Mouse (Mus musculus) lung, embryonic 15.5 days (tissue): ENCODE data around the gene Runx2. TPM values are rescaled to one million over a fixed set of nuclear protein-coding genes. Genes with fewer than 3 reads are reported as not detected.

Source experiments
- ATAC-seq: fragments of 200-750 bp; cut with Nextera tagmentation; 2 replicates; pipeline ENCODE4 v1.8.0; 2017; ENCODE audit warnings: moderate number of reproducible peaks, borderline replicate concordance; ENCODE audit not compliant: low FRiP score, low TSS enrichment; ENCODE audit errors: extremely low read depth
- H3K27ac ChIP-seq: fragments of 300-500 bp; sonication (generic); 2 replicates; pipeline ENCODE4 v1.5.1; 2015; ENCODE audit warnings: moderate library complexity, mild to moderate bottlenecking, inconsistent platforms
- H3K27me3 ChIP-seq: fragments of 300-500 bp; sonication (generic); 2 replicates; pipeline ENCODE4 v1.6.1; 2015; ENCODE audit warnings: inconsistent platforms
- H3K36me3 ChIP-seq: fragments of 300-500 bp; sonication (generic); 2 replicates; pipeline ENCODE4 v1.6.1; 2015; ENCODE audit warnings: inconsistent platforms
- H3K4me1 ChIP-seq: fragments of 300-500 bp; sonication (generic); 2 replicates; pipeline ENCODE4 v1.6.1; 2015; ENCODE audit warnings: inconsistent platforms
- H3K4me2 ChIP-seq: fragments of 300-500 bp; sonication (generic); 2 replicates; pipeline ENCODE4 v1.6.1; 2015; ENCODE audit warnings: inconsistent platforms, mild to moderate bottlenecking, moderate library complexity
- H3K4me3 ChIP-seq: fragments of 300-500 bp; sonication (generic); 2 replicates; pipeline ENCODE4 v1.5.1; 2015; ENCODE audit warnings: mild to moderate bottlenecking, inconsistent platforms
- H3K9ac ChIP-seq: fragments of 300-500 bp; sonication (generic); 2 replicates; pipeline ENCODE4 v1.6.1; 2015; ENCODE audit warnings: inconsistent platforms
- H3K9me3 ChIP-seq: fragments of 300-500 bp; sonication (generic); 2 replicates; pipeline ENCODE4 v1.6.1; 2016; ENCODE audit warnings: inconsistent platforms
- WGBS: fragments of 180-500 bp; shearing (Covaris S2); methylation state at CpG from one replicate; pipeline ENCODE4 v1.1.7; 2015; 5-methylcytosine and 5-hydroxymethylcytosine counted together
- polyA plus RNA-seq: library from polyadenylated mRNA; unstranded; fragments of >200 nt; fragmentation: Nextera tagmentation; extraction: Ambion mirVana; gene quantifications from 2 replicates; pipeline ENCODE4 v1.2.1, GENCODE M21; 2015

Runx2 gene
- polyA plus RNA-seq, 1 experiment from 2014 or later: 0.80 TPM

DNA sequence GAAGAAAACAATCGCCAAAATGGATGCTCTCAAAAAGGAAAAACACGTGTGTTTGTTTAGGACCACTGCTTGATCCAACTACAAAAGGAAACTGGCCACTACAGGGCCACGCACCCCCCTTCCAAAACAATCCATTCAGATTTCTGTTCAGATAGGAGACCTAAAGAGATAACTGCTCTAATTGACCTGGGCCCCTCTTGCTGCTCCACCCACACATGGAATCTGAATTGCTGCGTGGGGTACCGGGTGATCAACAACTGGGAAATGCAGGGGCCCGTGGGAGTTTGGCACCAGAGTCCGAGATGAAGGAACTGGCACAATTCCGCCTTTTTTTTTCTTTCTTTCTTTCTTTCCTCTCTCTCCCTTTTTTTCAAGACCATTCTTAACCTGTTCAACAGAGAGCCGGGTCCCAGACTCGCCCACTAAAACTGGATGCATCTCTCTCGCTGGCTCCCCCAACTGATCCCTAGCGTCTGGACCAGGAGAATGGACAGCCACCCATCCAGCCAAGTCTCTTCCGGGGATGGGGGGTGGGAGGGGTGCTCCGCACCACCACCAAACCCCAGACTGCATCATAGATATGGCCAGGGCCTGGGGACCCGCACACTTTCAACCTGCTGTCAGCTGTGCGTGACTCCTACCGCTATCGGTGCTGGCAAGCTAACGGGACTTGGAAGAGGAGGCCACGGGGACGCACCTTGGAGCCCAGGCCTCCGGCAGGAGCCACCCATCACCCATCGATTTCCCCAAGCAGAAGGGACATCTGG, 80.9 kb downstream of the Runx2 start:
- Histone ChIP-seq H3K4me1 (peaks cover 38% of the 10 kb centered on the region), H3K27me3 (peaks cover 71% of the 10 kb centered on the region)
- ATAC-seq: no peak

DNA sequence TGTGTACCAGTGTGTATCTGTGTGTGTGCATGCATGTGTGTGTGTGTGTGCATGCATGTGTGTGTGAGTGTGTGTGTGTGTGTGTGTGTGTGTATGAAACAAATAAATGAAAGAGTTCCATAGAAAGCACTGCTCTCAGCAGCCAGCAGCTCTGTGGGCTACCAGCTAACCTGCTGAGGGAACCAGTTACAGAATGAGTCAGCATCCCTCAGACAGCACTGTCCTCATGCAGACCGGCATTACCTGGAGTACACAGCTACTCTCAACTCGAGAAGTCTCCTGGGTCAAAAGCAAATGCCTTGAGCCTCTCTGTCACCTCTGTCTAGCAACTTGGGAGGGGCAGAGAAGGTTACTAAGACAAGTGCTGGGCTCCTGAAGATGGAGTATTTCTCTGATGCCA, 86.1 kb downstream of the Runx2 start:
- H3K9me3 ChIP-seq: no peaks in the 10 kb centered on the region
- no peaks in the 10 kb centered on the region for H3K36me3 ChIP-seq
- ATAC-seq: no peak
- 30% methylated on average over 2 of the region's 2 CpGs for WGBS
- H3K9ac ChIP-seq: no peak overlapping the region
- H3K27ac ChIP-seq: no peak overlapping the region
- peaks cover 35% of the 10 kb centered on the region for H3K27me3 ChIP-seq
- H3K4me1 ChIP-seq: no peaks in the 10 kb centered on the region
- H3K4me2 ChIP-seq: no peak overlapping the region
- H3K4me3 ChIP-seq: no peak overlapping the region

More for the DNA sequence above, 80.9 kb downstream of the Runx2 start:
- H3K9me3 ChIP-seq: no peaks in the 10 kb centered on the region
- 8% methylated on average over 23 of the region's 23 CpGs for WGBS
- H3K36me3 ChIP-seq: no peaks in the 10 kb centered on the region
- H3K4me2 ChIP-seq: peak overlapping the region; percentile 93
- H3K9ac ChIP-seq: no peak overlapping the region
- H3K27ac ChIP-seq: no peak overlapping the region
- peak overlapping the region; percentile 58 for H3K4me3 ChIP-seq

DNA sequence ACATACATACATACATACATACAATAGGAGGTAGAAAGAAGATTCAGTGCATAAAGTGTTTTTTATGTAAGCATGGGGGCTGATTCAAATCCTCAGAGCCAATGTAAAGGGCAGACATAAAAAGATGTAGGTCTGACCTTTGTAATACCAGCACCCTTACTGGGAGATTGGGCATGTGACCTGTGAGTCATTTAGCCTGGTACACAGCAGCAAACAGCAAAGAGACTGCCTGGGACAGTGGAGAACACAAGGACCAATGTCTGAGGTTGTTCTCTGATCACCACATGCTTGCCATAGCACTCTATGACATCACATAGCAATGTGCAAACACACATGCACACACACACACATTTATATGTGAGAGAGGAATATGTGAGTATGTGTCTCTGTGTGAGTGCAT, 86.9 kb downstream of the Runx2 start:
- Histone ChIP-seq H3K27me3 (peaks cover 29% of the 10 kb centered on the region), H3K27ac (no peak overlapping the region), H3K9ac (no peak overlapping the region), H3K4me1 (no peaks in the 10 kb centered on the region), H3K9me3 (no peaks in the 10 kb centered on the region), H3K36me3 (no peaks in the 10 kb centered on the region), H3K4me3 (no peak overlapping the region), H3K4me2 (no peak overlapping the region)
- no peak for ATAC-seq

DNA sequence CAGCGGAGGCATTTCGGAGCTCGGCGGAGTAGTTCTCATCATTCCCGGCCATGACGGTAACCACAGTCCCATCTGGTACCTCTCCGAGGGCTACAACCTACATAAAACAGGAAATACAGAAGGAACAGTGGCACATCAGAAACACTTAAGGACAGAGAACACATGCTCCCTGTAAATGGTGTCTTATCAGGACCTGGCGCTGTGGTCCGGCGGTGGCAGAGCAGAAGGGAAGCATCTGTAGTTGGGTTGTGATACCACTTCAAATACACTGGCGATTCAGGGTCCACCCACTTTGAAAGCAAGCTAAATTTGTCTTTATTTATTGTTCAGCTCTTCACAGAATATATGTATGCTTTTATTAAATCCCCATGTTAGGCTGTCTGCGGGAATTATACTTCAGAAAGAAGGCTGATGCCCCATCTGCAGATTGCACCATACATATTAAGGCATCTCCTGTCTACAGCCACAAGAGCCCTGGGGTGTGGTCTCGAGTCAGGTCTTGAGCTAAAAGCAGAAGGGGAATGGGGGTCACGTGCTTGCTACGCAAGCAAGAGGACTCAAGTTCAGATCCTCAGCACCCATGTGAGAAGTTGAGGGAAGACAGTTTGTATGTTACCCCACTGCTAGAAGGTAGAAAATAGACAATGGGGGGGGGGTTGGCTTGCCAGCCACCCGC, 89.7 kb downstream of the Runx2 start:
- no peak overlapping the region for H3K4me2 ChIP-seq
- peaks cover 20% of the 10 kb centered on the region; the same call in 1 of the 2 replicates for H3K27me3 ChIP-seq
- H3K27ac ChIP-seq: no peak overlapping the region
- WGBS: 80% methylated on average over 16 of the region's 16 CpGs
- ATAC-seq: no peak
- H3K9ac ChIP-seq: no peak overlapping the region
- no peaks in the 10 kb centered on the region for H3K36me3 ChIP-seq
- H3K9me3 ChIP-seq: no peaks in the 10 kb centered on the region
- no peak overlapping the region for H3K4me3 ChIP-seq
- peaks cover 6% of the 10 kb centered on the region; the same call in 1 of the 2 replicates for H3K4me1 ChIP-seq

DNA sequence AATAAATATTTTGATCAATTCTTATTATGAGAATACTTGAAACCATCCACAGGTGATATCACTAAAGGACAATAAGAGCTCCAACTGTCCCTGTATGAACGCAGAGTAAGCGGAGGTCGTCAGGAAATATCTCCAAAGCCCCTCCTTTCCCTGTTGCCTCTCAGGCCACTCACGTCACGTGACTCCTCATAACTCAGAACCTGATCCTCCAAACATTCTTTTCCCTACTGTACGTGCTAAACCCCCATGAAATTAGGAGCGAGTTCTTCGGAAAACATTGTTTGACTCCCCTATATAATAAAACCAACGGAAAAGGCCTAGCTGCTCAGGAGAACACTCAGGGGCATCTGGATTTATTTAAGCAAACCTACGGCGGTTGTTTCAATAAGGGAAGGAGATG, 90.3 kb downstream of the Runx2 start:
- Histone ChIP-seq H3K36me3 (no peaks in the 10 kb centered on the region), H3K4me2 (no peak overlapping the region), H3K9me3 (no peaks in the 10 kb centered on the region), H3K9ac (no peak overlapping the region), H3K4me1 (peaks cover 6% of the 10 kb centered on the region; the same call in 1 of the 2 replicates), H3K27ac (no peak overlapping the region), H3K27me3 (peaks cover 16% of the 10 kb centered on the region; the same call in 1 of the 2 replicates), H3K4me3 (no peak overlapping the region)
- WGBS: 48% methylated on average over 11 of the region's 11 CpGs
- ATAC-seq: no peak

DNA sequence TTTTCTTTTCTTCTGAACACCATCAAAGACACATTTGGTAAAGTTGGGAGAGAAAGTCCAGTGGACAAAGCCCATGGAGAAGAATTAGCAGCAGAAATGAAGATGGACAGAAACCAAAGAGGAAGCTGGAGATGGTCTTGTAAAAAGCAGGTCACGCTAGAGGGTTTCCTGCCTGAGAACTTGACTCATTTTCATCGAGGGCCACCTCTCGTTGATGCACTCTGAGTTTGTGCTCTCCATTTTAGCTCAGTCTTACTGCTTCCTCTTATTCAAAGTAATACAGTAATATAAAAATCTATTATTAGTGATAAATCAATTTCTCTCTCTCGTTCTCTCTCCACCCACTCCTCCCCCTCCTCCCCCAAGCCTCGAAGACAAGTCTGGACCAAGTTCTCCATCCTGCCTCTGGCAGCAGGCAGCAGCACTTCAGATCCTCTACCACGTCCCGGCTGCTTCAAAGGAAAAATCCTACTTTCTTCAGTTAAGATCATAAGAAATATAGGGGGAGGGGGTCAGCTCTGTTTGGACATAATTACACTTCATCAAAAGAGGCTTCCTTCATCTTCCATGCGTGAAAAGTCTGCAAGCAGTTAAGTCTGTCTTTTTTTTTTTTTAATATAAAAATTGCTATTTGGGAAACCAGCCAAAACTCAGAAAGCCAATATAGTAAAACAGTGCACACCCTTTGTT, 92.3 kb downstream of the Runx2 start:
- Histone ChIP-seq H3K4me3 (no peak overlapping the region), H3K4me2 (no peak overlapping the region), H3K27ac (no peak overlapping the region), H3K9me3 (no peaks in the 10 kb centered on the region), H3K36me3 (no peaks in the 10 kb centered on the region), H3K9ac (no peak overlapping the region), H3K27me3 (peaks cover 3% of the 10 kb centered on the region; the same call in 1 of the 2 replicates), H3K4me1 (peaks cover 15% of the 10 kb centered on the region)
- 28% methylated on average over 8 of the region's 8 CpGs for WGBS
- peak; percentile 39; the same call in 1 of the 2 replicates for ATAC-seq

DNA sequence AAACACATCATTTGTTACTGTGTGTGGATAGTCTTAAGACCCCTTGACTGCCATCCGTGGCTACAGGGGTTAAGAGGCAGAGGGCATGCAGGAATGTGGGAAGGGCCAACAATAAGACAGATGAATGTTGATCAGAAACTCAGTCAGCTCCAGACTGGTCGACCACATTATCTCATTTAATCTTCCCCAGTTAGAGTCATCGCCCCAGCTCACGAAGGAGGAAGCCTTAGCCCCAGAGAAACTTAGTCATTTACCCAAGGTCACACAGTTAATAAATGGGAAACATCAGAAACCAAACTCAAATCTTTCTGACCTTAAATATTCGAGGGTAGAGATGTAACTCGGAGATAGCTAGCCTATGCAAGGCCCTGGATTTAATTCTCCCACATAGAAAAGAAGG, 96.0 kb downstream of the Runx2 start:
- Histone ChIP-seq H3K4me2 (no peak overlapping the region), H3K9me3 (no peaks in the 10 kb centered on the region), H3K4me3 (no peak overlapping the region), H3K36me3 (no peaks in the 10 kb centered on the region), H3K27ac (no peak overlapping the region), H3K4me1 (peaks cover 17% of the 10 kb centered on the region), H3K9ac (no peak overlapping the region), H3K27me3 (peaks cover 3% of the 10 kb centered on the region; the same call in 1 of the 2 replicates)
- no peak for ATAC-seq
- 46% methylated on average over 6 of the region's 6 CpGs for WGBS

DNA sequence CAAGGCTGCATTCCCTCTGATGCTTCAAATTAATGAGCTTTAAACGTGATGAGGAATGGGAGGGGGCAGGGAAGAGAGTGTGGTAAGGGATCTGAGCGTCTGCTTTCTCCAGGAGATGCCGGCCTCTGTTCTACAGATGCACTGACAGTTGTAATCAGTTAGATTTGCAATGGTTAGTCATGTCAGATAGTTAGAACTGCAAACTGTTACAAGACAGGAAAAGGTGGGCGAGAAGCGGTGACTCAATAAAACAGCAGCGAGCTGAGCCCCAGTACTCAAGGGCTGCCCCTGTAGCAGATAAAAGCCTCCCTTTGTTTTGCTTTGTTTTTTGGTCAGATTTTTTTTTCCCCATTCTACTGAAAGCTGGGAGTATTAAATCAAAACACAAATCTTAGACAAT, 96.6 kb downstream of the Runx2 start:
- WGBS: 41% methylated on average over 6 of the region's 6 CpGs
- Histone ChIP-seq H3K9me3 (no peaks in the 10 kb centered on the region), H3K9ac (no peak overlapping the region), H3K4me1 (peaks cover 23% of the 10 kb centered on the region), H3K4me3 (no peak overlapping the region), H3K27ac (no peak overlapping the region), H3K36me3 (no peaks in the 10 kb centered on the region), H3K4me2 (no peak overlapping the region), H3K27me3 (peaks cover 3% of the 10 kb centered on the region; the same call in 1 of the 2 replicates)
- no peak for ATAC-seq

DNA sequence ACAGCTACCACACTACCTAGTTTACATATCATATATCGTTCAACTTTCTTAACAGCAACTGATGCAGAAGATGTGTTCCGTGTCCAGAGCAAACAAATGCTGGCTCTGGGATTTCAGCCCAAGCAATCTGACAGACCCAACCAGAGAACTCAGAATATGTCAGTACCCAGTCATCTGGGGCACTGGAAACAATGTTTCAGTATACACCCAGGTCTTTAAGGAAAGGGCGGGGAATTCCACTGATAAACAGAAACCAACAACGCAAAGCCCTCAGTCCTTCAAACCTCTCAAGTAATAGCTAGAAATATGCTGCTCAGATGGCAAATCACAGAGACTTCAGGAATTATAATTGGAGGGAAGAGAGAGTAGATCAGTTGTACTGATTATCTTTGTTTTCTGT, 100.5 kb downstream of the Runx2 start:
- WGBS: 52% methylated on average over 4 of the region's 4 CpGs
- Histone ChIP-seq H3K27me3 (no peaks in the 10 kb centered on the region), H3K9me3 (no peaks in the 10 kb centered on the region), H3K9ac (no peak overlapping the region), H3K4me2 (no peak overlapping the region), H3K27ac (no peak overlapping the region), H3K36me3 (no peaks in the 10 kb centered on the region), H3K4me3 (no peak overlapping the region), H3K4me1 (peaks cover 41% of the 10 kb centered on the region)
- no peak for ATAC-seq

DNA sequence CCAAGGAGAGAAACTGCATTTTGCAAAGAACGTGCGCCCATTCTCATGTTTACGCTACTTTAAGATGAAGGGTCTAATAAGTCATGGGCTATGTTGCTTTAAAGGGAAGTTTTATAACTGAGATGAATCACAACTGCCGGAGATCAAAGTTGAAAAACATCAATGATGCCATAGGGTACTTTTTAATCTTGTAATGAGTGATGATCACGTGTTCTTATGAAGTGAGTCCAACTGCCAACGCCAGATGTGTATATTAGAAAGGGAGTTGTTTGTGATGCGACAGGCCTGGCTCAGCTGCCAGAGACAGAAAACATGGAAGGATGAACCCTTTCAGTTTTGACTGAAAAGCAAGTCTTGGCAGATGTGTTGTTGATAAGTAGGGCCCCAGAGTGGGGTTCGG, 101.2 kb downstream of the Runx2 start:
- Histone ChIP-seq H3K27ac (peak overlapping the region; percentile 30; the same call in 1 of the 2 replicates), H3K27me3 (no peaks in the 10 kb centered on the region), H3K4me1 (peaks cover 46% of the 10 kb centered on the region), H3K4me3 (no peak overlapping the region), H3K9me3 (no peaks in the 10 kb centered on the region), H3K9ac (no peak overlapping the region), H3K4me2 (peak overlapping the region; percentile 5; the same call in 1 of the 2 replicates), H3K36me3 (no peaks in the 10 kb centered on the region)
- WGBS: 46% methylated on average over 8 of the region's 8 CpGs
- ATAC-seq: peak; percentile 28; the same call in 1 of the 2 replicates

DNA sequence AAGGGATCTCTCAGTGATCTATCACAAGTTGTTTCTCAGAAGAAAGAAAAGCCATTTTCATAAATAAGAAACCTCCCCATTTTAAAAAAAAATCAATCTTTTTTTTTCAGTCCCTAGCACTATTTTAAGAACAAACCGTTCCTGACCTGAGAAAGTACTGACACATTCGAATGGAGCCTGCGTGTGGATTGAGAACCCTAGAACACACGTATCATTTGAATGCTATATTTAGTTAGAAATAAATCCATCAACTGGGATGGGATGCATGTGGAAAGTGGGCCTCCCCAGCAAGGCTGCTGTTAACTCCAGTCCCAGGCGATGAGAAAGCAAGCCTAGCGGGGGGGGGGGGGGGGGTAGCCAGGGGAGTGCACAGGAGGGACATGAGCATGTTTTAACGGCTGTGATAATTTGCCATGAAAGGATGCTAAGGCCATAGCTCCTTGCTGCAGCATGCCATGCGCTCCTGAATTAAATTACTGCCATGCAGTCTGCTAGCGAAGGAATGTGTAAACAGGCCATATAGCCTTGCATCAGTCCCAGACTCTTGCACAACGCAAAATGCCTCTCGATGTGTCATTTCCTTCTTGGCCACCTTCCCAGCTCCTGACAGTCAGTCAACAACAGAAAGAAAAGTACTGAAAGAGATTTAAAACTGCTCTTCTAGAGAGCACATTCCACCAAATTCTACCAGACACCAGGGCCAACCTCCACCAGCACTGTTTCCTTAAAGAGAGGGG, 104.9 kb downstream of the Runx2 start:
- Histone ChIP-seq H3K27ac (peak overlapping the region; percentile 93), H3K4me2 (peak overlapping the region; percentile 27; the same call in 1 of the 2 replicates), H3K27me3 (no peaks in the 10 kb centered on the region), H3K4me1 (peaks cover 54% of the 10 kb centered on the region), H3K4me3 (no peak overlapping the region), H3K9me3 (no peaks in the 10 kb centered on the region), H3K9ac (no peak overlapping the region), H3K36me3 (no peaks in the 10 kb centered on the region)
- WGBS: 10% methylated on average over 11 of the region's 11 CpGs
- ATAC-seq: peak; percentile 90
